Mouse (Mus musculus): ENCODE results near the gene Pglyrp3.
"Not testable (repeated sequence)": the region's sequence is repeated elsewhere in the genome, so short reads cannot be mapped to it uniquely, and the experiment has no call there.

Gene Pglyrp3

DNA sequence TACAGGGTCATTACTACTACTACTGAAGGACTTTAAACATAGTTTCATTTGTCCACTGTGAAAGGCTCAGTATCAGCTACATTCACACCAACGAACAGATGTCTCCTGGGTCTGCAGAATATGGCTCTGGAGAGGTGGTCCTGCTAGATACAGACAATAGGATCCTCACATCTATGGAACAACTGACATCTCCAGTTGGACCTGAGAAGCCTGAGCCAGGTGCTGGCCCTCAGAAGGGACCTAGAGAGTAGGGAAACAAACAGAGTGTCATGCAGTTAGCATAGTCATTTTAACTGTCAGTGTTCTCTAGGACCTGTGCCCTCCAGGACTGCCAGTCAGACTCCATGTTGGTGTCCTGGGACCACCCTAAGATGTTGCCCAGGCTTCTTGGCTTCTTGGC, at the start of gene Pglyrp3:
TSS of gene Pglyrp3 (plus strand) at position 301 of the 400 bp plus-strand sequence.
- in situ Hi-C loops (cut with MboI), result no loop called here

DNA sequence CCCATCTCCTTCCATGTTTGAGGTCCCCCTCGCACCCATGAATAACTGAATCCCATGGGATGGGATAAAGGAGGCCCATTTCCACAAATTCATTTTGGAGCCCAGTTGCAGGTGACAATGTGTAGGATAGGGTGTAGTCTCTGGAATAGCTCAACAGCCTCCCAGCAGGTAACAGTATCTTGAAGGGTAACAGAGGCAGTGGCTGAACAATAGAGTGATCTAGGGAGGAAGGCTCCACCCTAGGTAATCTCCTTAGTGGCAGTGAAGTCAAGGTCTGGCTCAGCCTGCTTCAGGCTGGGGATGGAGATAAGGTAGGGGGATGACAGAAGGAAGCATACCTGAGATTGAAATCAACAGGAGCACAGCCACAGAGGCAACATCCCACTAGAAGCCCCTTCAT, 3.4 kb upstream of the Pglyrp3 start:
- in situ Hi-C loops (cut with MboI), result no loop called here

DNA sequence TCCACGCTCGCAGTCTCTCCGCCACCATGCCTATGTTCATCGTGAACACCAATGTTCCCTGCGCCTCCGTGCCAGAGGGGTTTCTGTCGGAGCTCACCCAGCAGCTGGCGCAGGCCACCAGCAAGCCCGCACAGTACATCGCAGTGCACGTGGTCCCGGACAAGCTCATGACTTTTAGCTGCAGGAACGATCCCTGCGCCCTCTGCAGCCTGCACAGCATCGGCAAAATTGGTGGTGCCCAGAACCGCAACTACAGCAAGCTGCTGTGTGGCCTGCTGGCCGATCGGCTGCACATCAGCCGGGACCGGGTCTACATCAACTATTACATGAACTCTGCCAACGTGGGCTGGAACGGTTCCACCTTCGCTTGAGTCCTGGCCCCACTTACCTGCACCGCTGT, 10.2 kb downstream of the Pglyrp3 start:
- in situ Hi-C loops (cut with MboI), result not testable (repeated sequence)

DNA sequence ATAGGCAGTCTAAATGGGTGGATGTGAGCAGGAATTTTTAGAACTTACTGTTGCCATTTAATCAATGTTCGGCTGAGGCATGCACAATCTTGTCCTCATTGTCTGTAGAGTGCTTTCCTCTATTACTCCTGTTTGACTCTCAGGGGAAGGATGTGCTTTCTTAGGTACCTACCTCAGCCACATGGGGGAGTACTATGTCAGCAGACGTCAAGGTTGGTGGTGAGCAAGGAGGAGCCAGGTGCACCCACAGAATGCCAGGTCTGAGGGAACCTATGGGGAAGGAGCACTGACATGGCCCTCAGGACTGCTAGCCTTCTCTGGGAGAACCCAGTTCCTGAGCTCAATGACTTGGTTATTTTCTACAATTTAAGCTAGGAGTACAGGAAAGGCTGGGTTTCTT, 18.8 kb downstream of the Pglyrp3 start:
- in situ Hi-C loops (cut with MboI), result no loop called here

GRCm38 (mm10) chr3:92033892-92034291, 19.5 kb downstream of the Pglyrp3 start:
- in situ Hi-C loops (cut with MboI), result no loop called here

DNA sequence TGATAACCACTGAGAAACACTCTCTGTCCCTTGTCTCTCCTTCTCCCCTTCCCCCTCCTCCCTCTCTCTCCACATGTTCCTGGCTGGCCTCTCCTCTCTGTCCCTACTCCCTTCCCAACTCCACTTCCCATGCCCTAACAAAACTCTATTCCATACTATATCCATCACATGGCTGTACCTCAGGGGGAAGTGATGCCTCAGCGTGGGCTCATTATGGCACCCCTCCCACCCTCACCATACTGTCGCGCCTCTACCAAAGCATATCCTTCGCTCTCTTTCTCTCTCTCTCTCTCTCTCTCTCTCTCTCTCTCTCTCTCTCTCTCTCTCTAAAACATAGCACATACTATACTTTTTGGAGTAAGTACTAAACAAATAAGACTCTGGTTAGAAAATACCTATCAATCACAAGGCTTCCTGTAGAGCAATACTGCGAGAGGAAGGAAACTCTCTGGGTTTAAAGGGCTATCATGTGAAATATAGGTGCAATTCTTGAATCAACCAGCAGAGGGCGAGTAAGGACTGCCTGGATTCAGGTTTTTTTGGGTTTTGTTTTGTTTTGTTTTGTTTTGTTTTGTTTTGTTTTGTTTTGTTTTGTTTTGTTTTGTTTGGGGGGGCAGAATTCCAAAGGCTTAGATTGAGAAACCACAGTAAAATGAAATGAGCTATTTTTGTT, 36.1 kb downstream of the Pglyrp3 start:
- in situ Hi-C loops (cut with MboI), result no loop called here

DNA sequence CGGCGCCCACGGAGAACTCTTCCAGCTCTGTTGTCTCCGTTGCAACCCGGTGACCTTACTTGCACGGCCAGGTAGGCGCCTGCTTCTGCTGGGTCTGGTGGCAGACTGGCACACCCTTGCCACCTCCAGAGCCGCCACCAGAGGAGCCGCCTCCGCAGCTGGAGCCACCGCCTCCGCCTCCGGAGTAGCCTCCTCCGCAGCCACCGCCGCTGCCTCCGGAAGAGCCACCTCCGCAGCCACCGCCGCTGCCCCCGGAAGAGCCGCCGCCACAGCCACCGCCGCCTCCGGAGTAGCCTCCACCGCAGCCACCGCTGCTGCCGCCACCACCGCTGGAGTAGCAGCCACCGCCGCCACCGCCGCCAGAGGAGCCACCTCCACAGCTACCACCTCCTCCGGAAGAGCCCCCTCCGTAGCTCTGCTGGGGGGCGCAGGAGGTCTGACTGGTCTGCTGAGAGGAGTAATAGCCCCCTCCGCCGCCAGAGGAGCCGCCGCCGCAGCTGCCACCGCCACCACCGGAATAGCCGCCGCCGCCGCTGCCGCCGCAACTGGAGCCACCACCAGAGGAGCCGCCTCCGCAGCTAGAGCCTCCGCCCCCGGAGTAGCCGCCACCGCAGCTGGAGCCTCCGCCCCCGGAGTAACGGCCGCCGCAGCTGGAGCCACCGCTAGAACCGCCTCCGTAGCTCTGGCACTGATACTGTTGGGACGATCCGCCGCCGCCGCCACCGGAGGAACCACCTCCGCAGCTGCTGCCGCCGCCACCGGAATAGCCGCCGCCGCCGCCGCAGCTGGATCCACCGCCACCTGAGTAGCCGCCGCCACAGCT, 66.3 kb downstream of the Pglyrp3 start:
- in situ Hi-C loops (cut with MboI), result no loop called here
